Mouse (Mus musculus) stomach, postnatal 0 days (tissue): ENCODE measurements around the gene Xxylt1. TPM values are rescaled to one million over a fixed set of nuclear protein-coding genes. Genes with fewer than 3 reads are reported as not detected.

Experiments
- ATAC-seq: fragments of 200-750 bp; cut with Nextera tagmentation; 2 replicates; pipeline ENCODE4 v1.8.0; 2017; ENCODE audit not compliant: low FRiP score, low TSS enrichment
- DNase-seq: peaks from one replicate; pipeline ENCODE4 v3.0.0-alpha.2; 2016; ENCODE audit warnings: low spot score
- H3K27ac ChIP-seq: fragments of 300-500 bp; sonication (generic); replicated peaks from 2 replicates; pipeline ENCODE4 v1.5.1; 2014; ENCODE audit warnings: mild to moderate bottlenecking, control low read depth
- H3K27me3 ChIP-seq: fragments of 300-500 bp; sonication (generic); 2 replicates; pipeline ENCODE4 v1.6.1; 2014; ENCODE audit warnings: low read length; ENCODE audit not compliant: control insufficient read depth, insufficient read depth
- H3K36me3 ChIP-seq: fragments of 300-500 bp; sonication (generic); 2 replicates; pipeline ENCODE4 v1.6.1; 2014; ENCODE audit warnings: low read length, mixed read lengths; ENCODE audit not compliant: control insufficient read depth, insufficient read depth
- H3K4me1 ChIP-seq: fragments of 300-500 bp; sonication (generic); replicated peaks from 2 replicates; pipeline ENCODE4 v1.6.1; 2014; ENCODE audit warnings: antibody characterized with exemption; ENCODE audit not compliant: control insufficient read depth, insufficient read depth
- H3K4me2 ChIP-seq: fragments of 300-500 bp; sonication (generic); replicated peaks from 2 replicates; pipeline ENCODE4 v1.6.1; 2014; ENCODE audit warnings: low read depth, mild to moderate bottlenecking, control low read depth, moderate library complexity
- H3K4me3 ChIP-seq: fragments of 300-500 bp; sonication (generic); 2 replicates; pipeline ENCODE4 v1.5.1; 2014; ENCODE audit warnings: low read depth, low read length, control low read depth
- H3K9ac ChIP-seq: fragments of 300-500 bp; sonication (generic); 2 replicates; pipeline ENCODE4 v1.6.1; 2014; ENCODE audit warnings: mild to moderate bottlenecking, low read length, control low read depth, mixed read lengths
- H3K9me3 ChIP-seq: fragments of 300-500 bp; sonication (generic); 2 replicates; pipeline ENCODE4 v1.6.1; 2016; ENCODE audit warnings: low read length; ENCODE audit not compliant: control insufficient read depth
- CTCF ChIP-seq: IDR thresholded peaks from 2 replicates; pipeline ENCODE4 v1.5.1; 2016; ENCODE audit warnings: antibody characterized with exemption, low read depth, mild to moderate bottlenecking, moderate library complexity
- EP300 ChIP-seq: optimal IDR thresholded peaks from 2 replicates; pipeline ENCODE3; 2016; ENCODE audit warnings: antibody characterized with exemption
- WGBS: fragments of 180-500 bp; shearing (Covaris S2); extraction: QIAGEN DNeasy Blood & Tissue Kit; methylation state at CpG from one replicate; pipeline ENCODE4 v1.1.7; 2014; 5-methylcytosine and 5-hydroxymethylcytosine counted together
- polyA plus RNA-seq: library from polyadenylated mRNA; unstranded; fragments of >200 nt; fragmentation: Nextera tagmentation; extraction: Ambion mirVana; gene quantifications from 2 replicates; pipeline ENCODE4 v1.2.1, GENCODE M21; 2015

Xxylt1 gene
- polyA plus RNA-seq, 1 experiment from 2014 or later = 7.2 TPM

DNA sequence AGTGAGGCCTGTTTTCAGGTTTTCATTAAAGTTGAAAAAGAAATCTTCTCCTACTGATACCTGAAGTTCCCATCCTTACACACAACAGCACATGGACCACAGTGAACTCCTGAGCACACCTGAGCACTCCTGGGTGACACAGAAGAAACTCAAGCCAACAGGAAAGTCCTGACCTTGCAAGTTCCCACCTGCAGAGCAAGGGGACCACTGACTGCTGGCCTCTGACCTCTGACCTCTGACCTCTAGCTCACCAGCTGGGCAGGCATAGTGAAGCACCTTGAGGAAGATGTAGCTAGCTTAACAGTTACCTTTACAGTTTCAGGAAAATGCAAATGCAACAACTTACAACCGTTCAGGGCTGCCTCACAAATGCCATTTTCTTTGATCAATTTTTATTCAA lies 18.7 kb upstream of the Xxylt1 start:
- Histone ChIP-seq H3K4me2 (no peak overlapping the region), H3K9me3 (no peaks in the 10 kb centered on the region), H3K27ac (no peak overlapping the region), H3K4me1 (no peaks in the 10 kb centered on the region), H3K4me3 (no peak overlapping the region), H3K27me3 (no peaks in the 10 kb centered on the region), H3K9ac (no peak overlapping the region), H3K36me3 (peaks cover 23% of the 10 kb centered on the region)
- TF ChIP-seq CTCF = no peak
- TF ChIP-seq EP300 = no peak
- ATAC-seq (no peak), DNase-seq (no peak)
- WGBS = 90% methylated on average over 1 of the region's 1 CpGs

DNA sequence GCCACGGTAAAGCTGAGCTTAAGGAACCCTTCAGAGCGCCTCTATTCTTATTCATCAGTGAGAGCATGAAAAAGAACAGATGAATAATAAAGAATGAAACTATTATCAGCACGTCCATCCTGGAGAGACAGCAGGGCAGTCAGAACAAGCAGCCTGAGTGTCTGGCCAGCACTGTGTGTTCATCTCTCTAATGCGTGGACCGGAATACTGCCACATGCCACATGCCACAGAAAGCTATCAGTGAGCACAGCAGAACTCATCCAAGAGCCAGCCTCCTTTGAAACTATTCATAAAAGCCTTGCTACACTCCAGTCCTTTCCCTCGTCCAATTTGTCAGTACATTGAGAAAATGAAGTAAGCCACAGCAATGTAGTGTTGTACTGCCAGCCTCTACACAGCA lies 12.8 kb upstream of the Xxylt1 start:
- Histone ChIP-seq H3K4me2 (no peak overlapping the region), H3K9me3 (no peaks in the 10 kb centered on the region), H3K36me3 (0 out of 2 replicates have a peak, but pooled peaks cover 3% of the 10 kb centered on the region), H3K4me3 (no peak overlapping the region), H3K9ac (no peak overlapping the region), H3K27me3 (no peaks in the 10 kb centered on the region), H3K4me1 (no peaks in the 10 kb centered on the region), H3K27ac (no peak overlapping the region)
- no peak for TF ChIP-seq CTCF
- TF ChIP-seq EP300 = no peak
- ATAC-seq = no peak
- no peak for DNase-seq
- 85% methylated on average over 6 of the region's 6 CpGs for WGBS

DNA sequence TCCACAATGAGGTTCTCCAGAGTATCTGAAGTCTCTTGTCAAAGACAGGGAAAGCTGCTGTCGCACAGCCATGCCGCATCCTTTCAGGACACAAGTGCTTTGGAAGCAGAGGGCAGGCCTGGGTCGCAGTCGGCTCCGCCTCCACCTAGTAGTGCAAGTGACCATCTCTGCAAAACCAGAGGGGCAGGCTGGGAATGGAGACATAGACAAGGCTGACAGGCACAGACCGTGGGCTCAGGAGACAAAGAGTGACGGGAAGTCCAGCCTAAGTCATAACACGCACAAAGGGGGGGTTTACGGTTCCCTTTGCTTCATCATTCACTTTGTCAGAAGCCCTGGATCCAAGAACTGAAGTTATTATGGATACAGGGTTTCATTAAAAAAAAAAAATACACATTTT lies 12.0 kb upstream of the Xxylt1 start:
- H3K4me2 ChIP-seq = no peak overlapping the region
- ATAC-seq (no peak), DNase-seq (no peak)
- H3K27me3 ChIP-seq = no peaks in the 10 kb centered on the region
- TF ChIP-seq EP300 (no peak), CTCF (no peak)
- H3K27ac ChIP-seq = no peak overlapping the region
- no peak overlapping the region for H3K9ac ChIP-seq
- no peaks in the 10 kb centered on the region for H3K9me3 ChIP-seq
- 0 out of 2 replicates have a peak, but pooled peaks cover 3% of the 10 kb centered on the region for H3K36me3 ChIP-seq
- H3K4me1 ChIP-seq = no peaks in the 10 kb centered on the region
- 66% methylated on average over 9 of the region's 9 CpGs for WGBS
- no peak overlapping the region for H3K4me3 ChIP-seq

DNA sequence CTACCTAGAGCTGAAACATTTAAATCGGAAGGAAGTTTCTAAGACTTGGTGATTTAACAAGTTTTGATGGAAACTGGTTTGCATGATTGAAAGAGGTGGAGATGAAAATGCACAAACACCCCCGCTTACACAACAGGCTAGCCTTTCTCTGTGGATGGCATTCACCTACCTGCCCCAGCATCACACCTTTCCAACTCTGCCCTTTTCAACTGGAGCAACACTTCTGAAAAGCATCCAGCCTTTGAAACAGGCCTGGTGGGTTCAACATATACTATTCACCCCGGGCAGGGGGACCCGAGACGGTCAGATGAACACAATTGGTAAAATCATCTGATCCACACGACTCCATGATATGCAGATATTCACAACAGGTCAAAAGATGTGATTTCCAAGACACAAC lies 659 bp upstream of the Xxylt1 start:
- TF ChIP-seq CTCF (no peak), EP300 (no peak)
- Histone ChIP-seq H3K36me3 (no peaks in the 10 kb centered on the region), H3K4me3 (no peak overlapping the region), H3K27me3 (no peaks in the 10 kb centered on the region), H3K9ac (no peak overlapping the region), H3K9me3 (no peaks in the 10 kb centered on the region), H3K4me2 (peak overlapping the region; percentile 100), H3K4me1 (no peaks in the 10 kb centered on the region), H3K27ac (no peak overlapping the region)
- ATAC-seq (no peak), DNase-seq (no peak)
- WGBS = 72% methylated on average over 6 of the region's 6 CpGs

DNA sequence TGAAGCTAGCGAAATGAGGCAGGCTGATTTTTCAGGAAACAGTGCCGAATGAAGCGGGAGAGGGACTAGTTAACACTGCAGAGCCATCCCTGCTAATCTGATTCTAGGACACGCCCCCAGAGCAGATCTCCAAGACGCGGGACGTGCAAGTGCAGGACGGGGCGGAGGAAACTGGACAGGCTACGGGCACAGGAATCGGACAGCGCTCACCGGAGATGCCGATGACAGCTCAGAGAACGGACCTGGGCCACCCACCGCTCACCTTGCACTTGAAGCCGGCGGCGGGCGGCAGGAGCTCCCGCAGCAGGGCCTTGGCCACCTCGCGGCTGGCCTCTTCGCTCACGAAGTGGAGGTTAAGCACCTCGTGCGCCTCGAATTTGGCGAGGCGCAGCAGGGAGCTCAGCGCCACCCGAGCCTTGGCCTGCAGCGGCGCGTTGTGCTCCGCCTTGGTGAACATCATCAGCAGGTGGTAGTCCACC lies 620 bp downstream of the Xxylt1 start:
- no peaks in the 10 kb centered on the region for H3K9me3 ChIP-seq
- peak overlapping the region; percentile 100 for H3K4me2 ChIP-seq
- peak overlapping the region; percentile 72 for H3K9ac ChIP-seq
- no peak for TF ChIP-seq CTCF
- TF ChIP-seq EP300 = no peak
- DNase-seq (peak; percentile 73), ATAC-seq (peak; percentile 68)
- under 1% methylated on average over 36 of the region's 36 CpGs for WGBS
- H3K4me3 ChIP-seq = peak overlapping the region; percentile 73
- no peaks in the 10 kb centered on the region for H3K27me3 ChIP-seq
- no peaks in the 10 kb centered on the region for H3K4me1 ChIP-seq
- H3K36me3 ChIP-seq = no peaks in the 10 kb centered on the region
- peak overlapping the region; percentile 90 for H3K27ac ChIP-seq

DNA sequence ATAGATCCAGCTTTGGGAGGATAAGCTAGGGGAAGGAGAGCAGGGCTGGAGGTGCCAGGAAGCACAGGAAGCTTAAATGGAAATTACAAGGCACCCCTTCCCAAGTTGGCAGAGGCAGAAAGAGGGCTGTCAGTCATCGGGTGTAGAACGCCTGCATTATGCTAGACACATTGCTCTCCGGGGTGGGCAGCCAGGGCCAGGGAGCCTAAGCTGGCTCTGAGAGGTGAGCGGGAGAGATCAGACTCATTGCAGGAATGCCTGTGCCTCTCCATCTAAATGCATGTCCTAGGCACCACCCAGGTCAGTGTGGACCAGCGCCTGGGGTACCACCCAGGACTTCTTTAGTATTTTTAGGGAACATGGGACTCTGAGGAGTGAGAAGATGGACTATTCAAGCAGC lies 3.8 kb downstream of the Xxylt1 start:
- H3K9me3 ChIP-seq = no peaks in the 10 kb centered on the region
- ATAC-seq = no peak

More for the DNA sequence above, 3.8 kb downstream of the Xxylt1 start:
- Histone ChIP-seq H3K27me3 (no peaks in the 10 kb centered on the region), H3K36me3 (no peaks in the 10 kb centered on the region), H3K4me3 (no peak overlapping the region), H3K4me2 (no peak overlapping the region), H3K27ac (no peak overlapping the region), H3K4me1 (no peaks in the 10 kb centered on the region), H3K9ac (no peak overlapping the region)
- WGBS = 92% methylated on average over 5 of the region's 5 CpGs
- no peak for DNase-seq
- TF ChIP-seq CTCF (no peak), EP300 (no peak)
